Mouse (Mus musculus): ENCODE results near the gene Tmem213.

- TF ChIP-seq CTCF (IDR thresholded peaks at IDR 0.05) (no peak), POLR2A (IDR thresholded peaks at IDR 0.05; ENCODE audit: insufficient read depth, low read depth, low read length) (no peak), EP300 (IDR thresholded peaks at IDR 0.05; ENCODE audit: insufficient read depth, low read depth, low read length) (no peak)
Observed at GRCm38 (mm10) chr6:38087242-38088026, 21.6 kb upstream of the Tmem213 start.

All from heart, adult 2 months (tissue).